Mouse (Mus musculus): ENCODE measurements at regions not wholly inside any gene's neighbourhood (a gene's known extent, or its start where the extent isn't known, plus 50 kb on each side); places are given as distances from the start of the nearest gene placed in this dataset.

GRCm38 (mm10) chr3:60218938-60219337, 137.3 kb downstream of the Sucnr1 start:
- no peaks in the 10 kb centered on the region for H3K4me1 ChIP-seq (ENCODE audit: control insufficient read depth, insufficient read depth, low read length)
- no peak overlapping the region for H3K27ac ChIP-seq (ENCODE audit: insufficient read depth, low read length)
- 84% methylated on average over 3 of the region's 3 CpGs for WGBS
- TF ChIP-seq CTCF (IDR thresholded peaks at IDR 0.05; ENCODE audit: borderline replicate concordance, insufficient read depth, low read depth, low read length) (no peak), POLR2A (IDR thresholded peaks at IDR 0.05; ENCODE audit: borderline replicate concordance, insufficient read depth, low read length) (no peak)
- DNase-seq = no peak
- no peaks in the 10 kb centered on the region for H3K27me3 ChIP-seq (ENCODE audit: control insufficient read depth, insufficient read depth, low read length)
- H3K4me3 ChIP-seq (replicated peaks; ENCODE audit: insufficient read depth, low read depth, low read length) = no peak overlapping the region

GRCm38 (mm10) chr3:60240664-60241063, 159.0 kb downstream of the Sucnr1 start:
- H3K4me1 ChIP-seq (ENCODE audit: control insufficient read depth, insufficient read depth, low read length) = no peaks in the 10 kb centered on the region
- no peak overlapping the region for H3K27ac ChIP-seq (ENCODE audit: insufficient read depth, low read length)
- H3K27me3 ChIP-seq (ENCODE audit: control insufficient read depth, insufficient read depth, low read length) = no peaks in the 10 kb centered on the region
- no peak for TF ChIP-seq CTCF (IDR thresholded peaks at IDR 0.05; ENCODE audit: borderline replicate concordance, insufficient read depth, low read depth, low read length)
- TF ChIP-seq POLR2A (IDR thresholded peaks at IDR 0.05; ENCODE audit: borderline replicate concordance, insufficient read depth, low read length) = no peak
- H3K4me3 ChIP-seq (replicated peaks; ENCODE audit: insufficient read depth, low read depth, low read length) = no peak overlapping the region
- no peak for DNase-seq

- Histone ChIP-seq H3K27ac (ENCODE audit: insufficient read depth, low read length) (no peak overlapping the region), H3K4me3 (replicated peaks; ENCODE audit: insufficient read depth, low read depth, low read length) (no peak overlapping the region), H3K27me3 (ENCODE audit: control insufficient read depth, insufficient read depth, low read length) (no peaks in the 10 kb centered on the region), H3K4me1 (ENCODE audit: control insufficient read depth, insufficient read depth, low read length) (no peaks in the 10 kb centered on the region)
- no peak for DNase-seq
- 94% methylated on average over 3 of the region's 3 CpGs for WGBS
- no peak for TF ChIP-seq POLR2A (IDR thresholded peaks at IDR 0.05; ENCODE audit: borderline replicate concordance, insufficient read depth, low read length)
- no peak for TF ChIP-seq CTCF (IDR thresholded peaks at IDR 0.05; ENCODE audit: borderline replicate concordance, insufficient read depth, low read depth, low read length)
Observed at GRCm38 (mm10) chr3:60266666-60267415, 185.2 kb downstream of the Sucnr1 start.

- no peak for DNase-seq
- H3K27me3 ChIP-seq (ENCODE audit: control insufficient read depth, insufficient read depth, low read length) = no peaks in the 10 kb centered on the region
- H3K27ac ChIP-seq (ENCODE audit: insufficient read depth, low read length) = no peak overlapping the region
- no peak overlapping the region for H3K4me3 ChIP-seq (replicated peaks; ENCODE audit: insufficient read depth, low read depth, low read length)
- no peaks in the 10 kb centered on the region for H3K4me1 ChIP-seq (ENCODE audit: control insufficient read depth, insufficient read depth, low read length)
- TF ChIP-seq CTCF (IDR thresholded peaks at IDR 0.05; ENCODE audit: borderline replicate concordance, insufficient read depth, low read depth, low read length) = no peak
- no peak for TF ChIP-seq POLR2A (IDR thresholded peaks at IDR 0.05; ENCODE audit: borderline replicate concordance, insufficient read depth, low read length)
Observed at GRCm38 (mm10) chr3:60267416-60268174, 185.9 kb downstream of the Sucnr1 start.

- no peak overlapping the region for H3K4me3 ChIP-seq (replicated peaks; ENCODE audit: insufficient read depth, low read depth, low read length)
- TF ChIP-seq POLR2A (IDR thresholded peaks at IDR 0.05; ENCODE audit: borderline replicate concordance, insufficient read depth, low read length) = no peak
- TF ChIP-seq CTCF (IDR thresholded peaks at IDR 0.05; ENCODE audit: borderline replicate concordance, insufficient read depth, low read depth, low read length) = no peak
- H3K4me1 ChIP-seq (ENCODE audit: control insufficient read depth, insufficient read depth, low read length) = no peaks in the 10 kb centered on the region
- H3K27ac ChIP-seq (ENCODE audit: insufficient read depth, low read length) = no peak overlapping the region
- WGBS = 90% methylated on average over 1 of the region's 1 CpGs
- DNase-seq = no peak
- no peaks in the 10 kb centered on the region for H3K27me3 ChIP-seq (ENCODE audit: control insufficient read depth, insufficient read depth, low read length)
Observed at GRCm38 (mm10) chr3:60270463-60270862, 188.8 kb downstream of the Sucnr1 start.

GRCm38 (mm10) chr3:60273744-60274143, 192.1 kb downstream of the Sucnr1 start:
- no peak overlapping the region for H3K27ac ChIP-seq (ENCODE audit: insufficient read depth, low read length)
- 86% methylated on average over 1 of the region's 1 CpGs for WGBS
- TF ChIP-seq POLR2A (IDR thresholded peaks at IDR 0.05; ENCODE audit: borderline replicate concordance, insufficient read depth, low read length) = no peak
- TF ChIP-seq CTCF (IDR thresholded peaks at IDR 0.05; ENCODE audit: borderline replicate concordance, insufficient read depth, low read depth, low read length) = no peak
- H3K4me3 ChIP-seq (replicated peaks; ENCODE audit: insufficient read depth, low read depth, low read length) = no peak overlapping the region
- no peaks in the 10 kb centered on the region for H3K4me1 ChIP-seq (ENCODE audit: control insufficient read depth, insufficient read depth, low read length)
- no peaks in the 10 kb centered on the region for H3K27me3 ChIP-seq (ENCODE audit: control insufficient read depth, insufficient read depth, low read length)
- no peak for DNase-seq

- WGBS = 92% methylated on average over 6 of the region's 6 CpGs
- no peaks in the 10 kb centered on the region for H3K27me3 ChIP-seq (ENCODE audit: control insufficient read depth, insufficient read depth, low read length)
- no peak for DNase-seq
- no peaks in the 10 kb centered on the region for H3K4me1 ChIP-seq (ENCODE audit: control insufficient read depth, insufficient read depth, low read length)
- TF ChIP-seq CTCF (IDR thresholded peaks at IDR 0.05; ENCODE audit: borderline replicate concordance, insufficient read depth, low read depth, low read length) (no peak), POLR2A (IDR thresholded peaks at IDR 0.05; ENCODE audit: borderline replicate concordance, insufficient read depth, low read length) (no peak)
- H3K27ac ChIP-seq (ENCODE audit: insufficient read depth, low read length) = no peak overlapping the region
- no peak overlapping the region for H3K4me3 ChIP-seq (replicated peaks; ENCODE audit: insufficient read depth, low read depth, low read length)
Observed at GRCm38 (mm10) chr3:60275249-60275838, 193.7 kb downstream of the Sucnr1 start.
